Mouse (Mus musculus) neural tube, embryonic 15.5 days (tissue): Measurements from ENCODE around the gene Akt1. TPM values are rescaled to one million over a fixed set of nuclear protein-coding genes. Genes with fewer than 3 reads are reported as not detected.
A peak's percentile ranks its signal among the peaks of the same experiment; 100 is the strongest.

ENCODE experiments used
- ATAC-seq: fragments of 200-750 bp; cut with Nextera tagmentation; 2 replicates; pipeline ENCODE4 v1.8.0; 2017; ENCODE audit warnings: mild to moderate bottlenecking, moderate TSS enrichment, moderate library complexity; ENCODE audit not compliant: low FRiP score
- H3K27ac ChIP-seq: fragments of 300-500 bp; sonication (generic); replicated peaks from 2 replicates; pipeline ENCODE4 v1.5.1; 2015; ENCODE audit warnings: mild to moderate bottlenecking, inconsistent platforms
- H3K27me3 ChIP-seq: fragments of 300-500 bp; sonication (generic); replicated peaks from 2 replicates; pipeline ENCODE4 v1.6.1; 2015; ENCODE audit warnings: inconsistent platforms
- H3K36me3 ChIP-seq: fragments of 300-500 bp; sonication (generic); 2 replicates; pipeline ENCODE4 v1.6.1; 2015; ENCODE audit warnings: inconsistent platforms
- H3K4me1 ChIP-seq: fragments of 300-500 bp; sonication (generic); 2 replicates; pipeline ENCODE4 v1.6.1; 2015; ENCODE audit warnings: inconsistent platforms
- H3K4me2 ChIP-seq: fragments of 300-500 bp; sonication (generic); 2 replicates; pipeline ENCODE4 v1.6.1; 2015; ENCODE audit warnings: inconsistent platforms, mild to moderate bottlenecking, moderate library complexity
- H3K4me3 ChIP-seq: fragments of 300-500 bp; sonication (generic); replicated peaks from 2 replicates; pipeline ENCODE4 v1.5.1; 2015; ENCODE audit warnings: mild to moderate bottlenecking, inconsistent platforms
- H3K9ac ChIP-seq: fragments of 300-500 bp; sonication (generic); replicated peaks from 2 replicates; pipeline ENCODE4 v1.6.1; 2015; ENCODE audit warnings: mild to moderate bottlenecking, inconsistent platforms
- H3K9me3 ChIP-seq: fragments of 300-500 bp; sonication (generic); replicated peaks from 2 replicates; pipeline ENCODE4 v1.6.1; 2016; ENCODE audit warnings: inconsistent platforms
- WGBS: fragments of 180-500 bp; shearing (Covaris S2); methylation state at CpG from one replicate; pipeline ENCODE4 v1.1.7; 2015; ENCODE audit warnings: mixed read lengths; 5-methylcytosine and 5-hydroxymethylcytosine counted together
- polyA plus RNA-seq: library from polyadenylated mRNA; unstranded; fragments of >200 nt; fragmentation: Nextera tagmentation; extraction: Ambion mirVana; gene quantifications from 2 replicates; pipeline ENCODE4 v1.2.1, GENCODE M21; 2015

Akt1 gene
- polyA plus RNA-seq = 70.5 and 120 TPM in 2 replicates

GRCm38 (mm10) chr12:112674132-112675011 is at the start of gene Akt1:
Akt1 (minus strand) TSS chr12:112674884.
- Histone ChIP-seq H3K9me3 (no peaks in the 10 kb centered on the region), H3K36me3 (peaks cover 17% of the 10 kb centered on the region), H3K4me3 (peak within 1 kb of the TSS; percentile 90), H3K4me1 (peaks cover 69% of the 10 kb centered on the region), H3K27me3 (peaks cover 18% of the 10 kb centered on the region), H3K9ac (peak within 1 kb of the TSS; percentile 97), H3K4me2 (peak within 1 kb of the TSS; percentile 95), H3K27ac (peak within 1 kb of the TSS; percentile 93)
- peak; percentile 34; the same call in 1 of the 2 replicates for ATAC-seq
- under 1% methylated on average over 47 of the region's 70 CpGs for WGBS

GRCm38 (mm10) chr12:112724077-112724805 is 49.6 kb upstream of the Akt1 start:
- WGBS = 78% methylated on average over 11 of the region's 11 CpGs
- no peak for ATAC-seq
- Histone ChIP-seq H3K4me1 (peaks cover 54% of the 10 kb centered on the region), H3K36me3 (peaks cover 4% of the 10 kb centered on the region; the same call in 1 of the 2 replicates), H3K4me2 (peak overlapping the region; percentile 3; the same call in 1 of the 2 replicates), H3K9me3 (no peaks in the 10 kb centered on the region), H3K9ac (no peak overlapping the region), H3K27me3 (peaks cover 9% of the 10 kb centered on the region), H3K27ac (no peak overlapping the region), H3K4me3 (no peak overlapping the region; the same call in 1 of the 2 replicates)

GRCm38 (mm10) chr12:112723445-112723844 is 48.8 kb upstream of the Akt1 start:
- 0 out of 2 replicates have a peak overlapping the region, but pooled peaks have one; percentile 75 for H3K27ac ChIP-seq
- peaks cover 4% of the 10 kb centered on the region; the same call in 1 of the 2 replicates for H3K36me3 ChIP-seq
- WGBS = 92% methylated on average over 6 of the region's 6 CpGs

GRCm38 (mm10) chr12:112723028-112723330 is 48.3 kb upstream of the Akt1 start:
- H3K4me3 ChIP-seq = peak overlapping the region; percentile 88
- 16% methylated on average over 5 of the region's 5 CpGs for WGBS
- no peaks in the 10 kb centered on the region for H3K9me3 ChIP-seq
- H3K27ac ChIP-seq = peak overlapping the region; percentile 75; the same call in 1 of the 2 replicates
- H3K9ac ChIP-seq = peak overlapping the region; percentile 88
- H3K4me2 ChIP-seq = peak overlapping the region; percentile 89
- H3K36me3 ChIP-seq = peaks cover 4% of the 10 kb centered on the region; the same call in 1 of the 2 replicates
- H3K27me3 ChIP-seq = peaks cover 9% of the 10 kb centered on the region
- peaks cover 54% of the 10 kb centered on the region for H3K4me1 ChIP-seq
- peak; percentile 13 for ATAC-seq

More at GRCm38 (mm10) chr12:112723445-112723844, 48.8 kb upstream of the Akt1 start:
- Histone ChIP-seq H3K9ac (peak overlapping the region; percentile 88), H3K4me2 (peak overlapping the region; percentile 89), H3K4me1 (peaks cover 54% of the 10 kb centered on the region), H3K9me3 (no peaks in the 10 kb centered on the region), H3K27me3 (peaks cover 9% of the 10 kb centered on the region), H3K4me3 (peak overlapping the region; percentile 88)
- ATAC-seq = no peak

- under 1% methylated on average over 60 of the region's 75 CpGs for whole genome bisulfite sequencing
- Histone ChIP-seq H3K9ac (peak overlapping the region; percentile 88), H3K4me3 (peak overlapping the region; percentile 88), H3K36me3 (no peaks in the 10 kb centered on the region; the same call in 1 of the 2 replicates), H3K4me1 (peaks cover 53% of the 10 kb centered on the region), H3K9me3 (no peaks in the 10 kb centered on the region), H3K27me3 (peaks cover 9% of the 10 kb centered on the region), H3K27ac (peak overlapping the region; percentile 75), H3K4me2 (peak overlapping the region; percentile 89)
- ATAC-seq = peak; percentile 58
Measured at GRCm38 (mm10) chr12:112722240-112723027, 47.8 kb upstream of the Akt1 start.

GRCm38 (mm10) chr12:112721424-112722239 is 46.9 kb upstream of the Akt1 start:
- no peaks in the 10 kb centered on the region; the same call in 1 of the 2 replicates for H3K36me3 ChIP-seq
- peaks cover 9% of the 10 kb centered on the region for H3K27me3 ChIP-seq
- WGBS = 2% methylated on average over 59 of the region's 69 CpGs
- H3K27ac ChIP-seq = peak overlapping the region; percentile 75
- peak overlapping the region; percentile 88 for H3K9ac ChIP-seq
- H3K4me1 ChIP-seq = peaks cover 48% of the 10 kb centered on the region
- ATAC-seq = peak; percentile 67
- H3K9me3 ChIP-seq = no peaks in the 10 kb centered on the region
- H3K4me3 ChIP-seq = peak overlapping the region; percentile 88
- H3K4me2 ChIP-seq = peak overlapping the region; percentile 89

- Histone ChIP-seq H3K9ac (peak overlapping the region; percentile 36; the same call in 1 of the 2 replicates), H3K9me3 (no peaks in the 10 kb centered on the region), H3K4me1 (peaks cover 43% of the 10 kb centered on the region), H3K27ac (no peak overlapping the region; the same call in 1 of the 2 replicates), H3K27me3 (peaks cover 9% of the 10 kb centered on the region), H3K4me2 (peak overlapping the region; percentile 89), H3K4me3 (peak overlapping the region; percentile 88), H3K36me3 (no peaks in the 10 kb centered on the region)
- WGBS = 39% methylated on average over 12 of the region's 12 CpGs
- ATAC-seq = 0 out of 2 replicates have a peak, but pooled peaks have one; percentile 2
Measured at GRCm38 (mm10) chr12:112720890-112721423, 46.3 kb upstream of the Akt1 start.

GRCm38 (mm10) chr12:112720216-112720615 is 45.5 kb upstream of the Akt1 start, which contains the start of gene Cep170b:
Cep170b (plus strand) TSS chr12:112720455.
- Histone ChIP-seq H3K36me3 (no peaks in the 10 kb centered on the region), H3K4me3 (peak within 1 kb of the TSS; percentile 88), H3K27ac (no peak within 1 kb of the TSS; the same call in 1 of the 2 replicates), H3K9ac (peak within 1 kb of the TSS; percentile 36; the same call in 1 of the 2 replicates), H3K9me3 (no peaks in the 10 kb centered on the region), H3K4me1 (peaks cover 40% of the 10 kb centered on the region), H3K27me3 (peaks cover 9% of the 10 kb centered on the region), H3K4me2 (peak within 1 kb of the TSS; percentile 89)
- WGBS = 80% methylated on average over 6 of the region's 6 CpGs
- ATAC-seq = no peak

- H3K4me2 ChIP-seq = no peak overlapping the region
- 71% methylated on average over 5 of the region's 5 CpGs for WGBS
- no peak overlapping the region for H3K27ac ChIP-seq
- H3K9ac ChIP-seq = no peak overlapping the region
- no peaks in the 10 kb centered on the region for H3K36me3 ChIP-seq
- H3K27me3 ChIP-seq = peaks cover 9% of the 10 kb centered on the region
- no peak overlapping the region for H3K4me3 ChIP-seq
- no peak for ATAC-seq
- no peaks in the 10 kb centered on the region for H3K9me3 ChIP-seq
- peaks cover 28% of the 10 kb centered on the region for H3K4me1 ChIP-seq
Measured at GRCm38 (mm10) chr12:112718995-112719394, 44.3 kb upstream of the Akt1 start.

GRCm38 (mm10) chr12:112717140-112717539 is 42.5 kb upstream of the Akt1 start:
- Histone ChIP-seq H3K27ac (no peak overlapping the region), H3K36me3 (no peaks in the 10 kb centered on the region), H3K27me3 (peaks cover 9% of the 10 kb centered on the region), H3K4me2 (no peak overlapping the region), H3K9me3 (no peaks in the 10 kb centered on the region), H3K4me1 (peaks cover 13% of the 10 kb centered on the region; the same call in 1 of the 2 replicates), H3K4me3 (no peak overlapping the region), H3K9ac (no peak overlapping the region)
- no peak for ATAC-seq
- WGBS = 34% methylated on average over 7 of the region's 7 CpGs
